Mouse (Mus musculus): ENCODE measurements at regions not wholly inside any gene's neighbourhood (a gene's known extent, or its start where the extent isn't known, plus 50 kb on each side); places are given as distances from the start of the nearest gene placed in this dataset.

- no peak overlapping the region for H3K27ac ChIP-seq (ENCODE audit: insufficient read depth, low read depth)
- no peak overlapping the region for H3K9ac ChIP-seq (ENCODE audit: insufficient read depth, low read depth)
- TF ChIP-seq CHD1 (IDR thresholded peaks at IDR 0.05; ENCODE audit: low read depth, low read length): no peak
- TF ChIP-seq JUN (IDR thresholded peaks at IDR 0.05; ENCODE audit: insufficient read depth, low read depth, low read length): no peak
- no peak for TF ChIP-seq MEF2A (IDR thresholded peaks at IDR 0.05; ENCODE audit: borderline replicate concordance, low read depth, low read length)
- TF ChIP-seq ZMIZ1 (IDR thresholded peaks at IDR 0.05; ENCODE audit: low read depth, low read length): no peak
- in situ Hi-C loops (cut with MboI; ENCODE audit: low pct_ligation_motif_present, low pct_unique_long_range_greater_than_20kb, low sequenced_read_pairs): no loop called here
- H3K36me3 ChIP-seq (replicated peaks in 1 of 2; ENCODE audit: control insufficient read depth in 1 of 2, insufficient read depth in 1 of 2, low read length in 1 of 2): no peaks in the 10 kb centered on the region
- no peaks in the 10 kb centered on the region for H3K79me2 ChIP-seq (replicated peaks; ENCODE audit: control insufficient read depth, extremely low read depth, insufficient read depth, poor library complexity, severe bottlenecking)
- H3K27me3 ChIP-seq (replicated peaks): no peaks in the 10 kb centered on the region
- DNase-seq (ENCODE audit: extremely low read depth): no peak
- H3K9me3 ChIP-seq (replicated peaks; ENCODE audit: low read length): peaks cover 11% of the 10 kb centered on the region
- dilution Hi-C loops (cut with MboI; ENCODE audit: extremely low pct_ligation_motif_present, extremely low pct_unique_long_range_greater_than_20kb, low sequenced_read_pairs): no loop called here
- H3K4me2 ChIP-seq (ENCODE audit: insufficient read depth, low read depth, poor library complexity, severe bottlenecking): no peak overlapping the region
- H3K4me1 ChIP-seq (ENCODE audit: control insufficient read depth in 1 of 2, insufficient read depth in 2 of 2): no peaks in the 10 kb centered on the region
- no peak overlapping the region for H3K4me3 ChIP-seq (replicated peaks in 1 of 3; ENCODE audit: low read depth in 2 of 3, low read length in 2 of 3, poor library complexity in 1 of 3)
These were observed 436.5 kb upstream of the Dmac1 start for GRCm38 (mm10) chr4:75714652-75715051.

DNA sequence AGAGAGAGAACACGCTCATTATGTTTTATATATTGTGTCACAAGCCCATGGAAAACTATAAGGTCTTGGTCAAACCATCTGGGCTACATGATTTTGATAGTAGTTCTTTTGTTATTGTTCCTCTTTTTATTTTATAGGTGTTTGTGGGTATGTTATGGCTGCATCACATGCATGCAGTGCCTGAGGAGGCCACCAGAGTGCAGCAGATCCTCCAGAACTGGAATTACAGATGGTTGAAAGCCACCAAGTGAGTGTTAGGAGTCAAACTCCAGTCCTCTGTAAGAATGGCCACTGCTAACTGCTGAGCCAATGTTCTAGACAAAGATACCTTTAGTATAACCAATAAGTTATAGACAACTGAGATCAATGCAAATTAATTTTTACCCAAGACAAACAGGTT lies 435.9 kb upstream of the Dmac1 start:
- H3K27me3 ChIP-seq (replicated peaks): no peaks in the 10 kb centered on the region
- TF ChIP-seq POLR2AphosphoS2 (IDR thresholded peaks at IDR 0.05; ENCODE audit: low read depth, low read length) (no peak), CTCF (conservative IDR thresholded peaks at IDR 0.05 in 1 of 2, IDR thresholded peaks at IDR 0.05 in 1 of 2; ENCODE audit: low read depth in 2 of 2, low read length in 2 of 2) (0 out of 4 replicates have a peak, but pooled peaks of 1 of the 2 experiments have one; percentile 8)
- no peak for DNase-seq (ENCODE audit: extremely low read depth)
- peaks cover 11% of the 10 kb centered on the region for H3K9me3 ChIP-seq (replicated peaks; ENCODE audit: low read length)
- H3K4me2 ChIP-seq (ENCODE audit: insufficient read depth, low read depth, poor library complexity, severe bottlenecking): no peak overlapping the region
- no peaks in the 10 kb centered on the region for H3K4me1 ChIP-seq (ENCODE audit: control insufficient read depth in 1 of 2, insufficient read depth in 2 of 2)
- dilution Hi-C loops (cut with MboI; ENCODE audit: extremely low pct_ligation_motif_present, extremely low pct_unique_long_range_greater_than_20kb, low sequenced_read_pairs): no loop called here
- in situ Hi-C loops (cut with MboI; ENCODE audit: low pct_ligation_motif_present, low pct_unique_long_range_greater_than_20kb, low sequenced_read_pairs): no loop called here
- no peak overlapping the region for H3K4me3 ChIP-seq (replicated peaks in 1 of 3; ENCODE audit: low read depth in 2 of 3, low read length in 2 of 3, poor library complexity in 1 of 3)
- H3K79me2 ChIP-seq (replicated peaks; ENCODE audit: control insufficient read depth, extremely low read depth, insufficient read depth, poor library complexity, severe bottlenecking): no peaks in the 10 kb centered on the region
- H3K9ac ChIP-seq (ENCODE audit: insufficient read depth, low read depth): no peak overlapping the region
- H3K36me3 ChIP-seq (replicated peaks in 1 of 2; ENCODE audit: control insufficient read depth in 1 of 2, insufficient read depth in 1 of 2, low read length in 1 of 2): no peaks in the 10 kb centered on the region
- H3K27ac ChIP-seq (ENCODE audit: insufficient read depth, low read depth): no peak overlapping the region

GRCm38 (mm10) chr4:75700780-75701378 lies 422.8 kb upstream of the Dmac1 start:
- no peak for DNase-seq (ENCODE audit: extremely low read depth)
- dilution Hi-C loops (cut with MboI; ENCODE audit: extremely low pct_ligation_motif_present, extremely low pct_unique_long_range_greater_than_20kb, low sequenced_read_pairs): no loop called here

More at GRCm38 (mm10) chr4:75700780-75701378, 422.8 kb upstream of the Dmac1 start:
- Histone ChIP-seq H3K4me1 (ENCODE audit: control insufficient read depth in 1 of 2, insufficient read depth in 2 of 2) (no peaks in the 10 kb centered on the region), H3K4me3 (replicated peaks in 1 of 3; ENCODE audit: low read depth in 2 of 3, low read length in 2 of 3, poor library complexity in 1 of 3) (no peak overlapping the region), H3K36me3 (replicated peaks in 1 of 2; ENCODE audit: control insufficient read depth in 1 of 2, insufficient read depth in 1 of 2, low read length in 1 of 2) (no peaks in the 10 kb centered on the region), H3K79me2 (replicated peaks; ENCODE audit: control insufficient read depth, extremely low read depth, insufficient read depth, poor library complexity, severe bottlenecking) (no peaks in the 10 kb centered on the region), H3K9ac (ENCODE audit: insufficient read depth, low read depth) (no peak overlapping the region), H3K27me3 (replicated peaks) (no peaks in the 10 kb centered on the region), H3K9me3 (replicated peaks; ENCODE audit: low read length) (peaks cover 19% of the 10 kb centered on the region), H3K27ac (ENCODE audit: insufficient read depth, low read depth) (no peak overlapping the region), H3K4me2 (ENCODE audit: insufficient read depth, low read depth, poor library complexity, severe bottlenecking) (no peak overlapping the region)
- TF ChIP-seq ZNF384 (IDR thresholded peaks at IDR 0.05; ENCODE audit: low read depth, low read length) (no peak), RCOR1 (conservative IDR thresholded peaks at IDR 0.05; ENCODE audit: low read depth, low read length) (no peak), SIN3A (IDR thresholded peaks at IDR 0.05; ENCODE audit: low read length) (no peak), TCF12 (IDR thresholded peaks at IDR 0.05; ENCODE audit: low read depth, low read length) (no peak), MAFK (IDR thresholded peaks at IDR 0.05; ENCODE audit: insufficient replicate concordance, low read length) (no peak), USF2 (conservative IDR thresholded peaks at IDR 0.05; ENCODE audit: low read depth, low read length) (no peak), ZC3H11A (IDR thresholded peaks at IDR 0.05; ENCODE audit: low read depth, low read length) (no peak), ZKSCAN1 (IDR thresholded peaks at IDR 0.05; ENCODE audit: borderline replicate concordance, low read depth, low read length) (no peak), MXI1 (IDR thresholded peaks at IDR 0.05; ENCODE audit: low read depth, low read length) (no peak), USF1 (IDR thresholded peaks at IDR 0.05; ENCODE audit: low read depth, low read length) (no peak), CHD1 (IDR thresholded peaks at IDR 0.05; ENCODE audit: low read depth, low read length) (no peak), ELF1 (IDR thresholded peaks at IDR 0.05; ENCODE audit: low read depth, low read length) (no peak)
- in situ Hi-C loops (cut with MboI; ENCODE audit: low pct_ligation_motif_present, low pct_unique_long_range_greater_than_20kb, low sequenced_read_pairs): no loop called here

Data from CH12.LX (cell line).